Comparison of ENCODE assay signal across 11 mouse cellular contexts in genomic region chr4:149563941-149564361, GRCm38 (mm10). TPM values are rescaled to one million over a fixed set of nuclear protein-coding genes. Genes with fewer than 3 reads are reported as not detected.
DNase-seq lines count a peak whose midpoint lies in the region; ATAC-seq and TF ChIP-seq lines count a peak whose summit lies in the region.
"Had no signal": no experiment of that assay in that cellular context is flagged by ENCODE, and none has a peak within 500 bp of the region (broad histone marks: within the 10 kb centered on the region; RNA-seq: fewer than 3 reads in every experiment).

No protein-coding gene starts in this region.

- H3K27ac ChIP-seq in heart, adult 2 months: peak overlapping the region; percentile 63; the same call in 1 of the 2 replicates
- H3K27ac ChIP-seq in lung, embryonic 15.5 days: 0 out of 2 replicates have a peak overlapping the region, but pooled peaks have one; percentile 12
- peak overlapping the region; percentile 36 for H3K27ac ChIP-seq in hindbrain, embryonic 16.5 days (ENCODE audit: low read depth, low read length)
- peak overlapping the region; percentile 89 for H3K27ac ChIP-seq in neural tube, embryonic 15.5 days (replicated peaks)

- DNase-seq in heart, adult 2 months: no peak
- DNase-seq in heart, adult 8-10 months (ENCODE audit: low spot score): no peak
- no peak for DNase-seq in lung, postnatal 14 days
- DNase-seq in ovary, postnatal 36 days (ENCODE audit: low spot score): no peak
- DNase-seq in layer of hippocampus, adult 11-12 months (ENCODE audit: low spot score): no peak
- DNase-seq: kidney, postnatal 25 days; spleen, adult 18-20 months; thymus, postnatal 25 days had no signal

- no peak overlapping the region for H3K4me2 ChIP-seq in lung, embryonic 15.5 days
- H3K4me2 ChIP-seq in hindbrain, embryonic 16.5 days (ENCODE audit: low read length): peak overlapping the region; percentile 32
- H3K4me2 ChIP-seq in neural tube, embryonic 15.5 days: peak overlapping the region; percentile 58

- no peaks in the 10 kb centered on the region for H3K36me3 ChIP-seq in heart, adult 2 months (ENCODE audit: control insufficient read depth, insufficient read depth, low read length)
- peaks cover 13% of the 10 kb centered on the region for H3K36me3 ChIP-seq in lung, embryonic 15.5 days
- peaks cover 8% of the 10 kb centered on the region for H3K36me3 ChIP-seq in hindbrain, embryonic 16.5 days (ENCODE audit: control insufficient read depth, insufficient read depth, low read length)
- H3K36me3 ChIP-seq in neural tube, embryonic 15.5 days: peaks cover 11% of the 10 kb centered on the region

- H3K4me1 ChIP-seq in heart, adult 2 months (ENCODE audit: control insufficient read depth, insufficient read depth, low read length): peaks cover 17% of the 10 kb centered on the region
- H3K4me1 ChIP-seq in lung, embryonic 15.5 days: peaks cover 55% of the 10 kb centered on the region
- peaks cover 30% of the 10 kb centered on the region for H3K4me1 ChIP-seq in hindbrain, embryonic 16.5 days (ENCODE audit: control insufficient read depth, insufficient read depth, low read depth, low read length)
- H3K4me1 ChIP-seq in neural tube, embryonic 15.5 days: peaks cover 44% of the 10 kb centered on the region

- no peak for TF ChIP-seq CTCF in heart, adult 2 months (IDR thresholded peaks at IDR 0.05)

- TF ChIP-seq EP300 in heart, adult 2 months (IDR thresholded peaks at IDR 0.05; ENCODE audit: insufficient read depth, low read depth, low read length): no peak

- WGBS in heart, adult 2 months: 40% methylated on average over 10 of the region's 10 CpGs
- WGBS in lung, embryonic 15.5 days: 57% methylated on average over 10 of the region's 10 CpGs
- 76% methylated on average over 10 of the region's 10 CpGs for WGBS in hindbrain, embryonic 16.5 days
- 76% methylated on average over 10 of the region's 10 CpGs for WGBS in neural tube, embryonic 15.5 days

- TF ChIP-seq POLR2A in heart, adult 2 months (IDR thresholded peaks at IDR 0.05; ENCODE audit: insufficient read depth, low read depth, low read length): no peak

- ATAC-seq in lung, embryonic 15.5 days (ENCODE audit: borderline replicate concordance, extremely low read depth, low FRiP score, low TSS enrichment): no peak
- ATAC-seq in hindbrain, embryonic 16.5 days: no peak
- no peak for ATAC-seq in neural tube, embryonic 15.5 days (ENCODE audit: low FRiP score)

- H3K79me2 ChIP-seq in heart, adult 2 months (replicated peaks; ENCODE audit: control insufficient read depth, insufficient read depth, low read length): no peaks in the 10 kb centered on the region; the same call in 1 of the 2 replicates

- H3K9me3 ChIP-seq in lung, embryonic 15.5 days: no peaks in the 10 kb centered on the region
- no peaks in the 10 kb centered on the region; the same call in 1 of the 2 replicates for H3K9me3 ChIP-seq in hindbrain, embryonic 16.5 days (ENCODE audit: control insufficient read depth, low read length)
- no peaks in the 10 kb centered on the region for H3K9me3 ChIP-seq in neural tube, embryonic 15.5 days (replicated peaks)

- H3K9ac ChIP-seq in heart, adult 2 months (ENCODE audit: low read depth, low read length): no peak overlapping the region
- no peak overlapping the region for H3K9ac ChIP-seq in lung, embryonic 15.5 days
- H3K9ac ChIP-seq in hindbrain, embryonic 16.5 days (ENCODE audit: low read depth, low read length): no peak overlapping the region
- no peak overlapping the region for H3K9ac ChIP-seq in neural tube, embryonic 15.5 days (replicated peaks)

- H3K27me3 ChIP-seq in heart, adult 2 months (ENCODE audit: control insufficient read depth, insufficient read depth, low read length): no peaks in the 10 kb centered on the region
- H3K27me3 ChIP-seq in lung, embryonic 15.5 days: no peaks in the 10 kb centered on the region
- no peaks in the 10 kb centered on the region for H3K27me3 ChIP-seq in hindbrain, embryonic 16.5 days (replicated peaks; ENCODE audit: control insufficient read depth, insufficient read depth, low read length)
- no peaks in the 10 kb centered on the region for H3K27me3 ChIP-seq in neural tube, embryonic 15.5 days (replicated peaks)

- intact Hi-C loops in heart, adult 2 months (cut with DNase I): loop anchor here (2.0 kb wide), 1 partner anchor 23 kb away; the partner anchor contains the start of gene Clstn1

- no peak overlapping the region for H3K4me3 ChIP-seq in heart, adult 2 months
- no peak overlapping the region for H3K4me3 ChIP-seq in lung, embryonic 15.5 days
- no peak overlapping the region for H3K4me3 ChIP-seq in hindbrain, embryonic 16.5 days (ENCODE audit: low read length)
- H3K4me3 ChIP-seq in neural tube, embryonic 15.5 days (replicated peaks): peak overlapping the region; percentile 26; the same call in 1 of the 2 replicates

RNA-seq across cellular contexts. Expression of gene Clstn1, which starts 22.3 kb away (rescaled TPM):
- 10 to 100 TPM; 86.7 to 88.3 TPM for total RNA-seq in heart, adult 2 months (2021)
- 25.6 and 26.3 TPM in 2 replicates for polyA plus RNA-seq in heart, adult 2 months (2012; rRNA removed)
- 10 to 100 TPM; 85.3 to 96.5 (median 94.1) TPM for total RNA-seq in heart, adult 8-10 months (2022)
- polyA plus RNA-seq in lung, embryonic 15.5 days (2015; fragmentation: Nextera tagmentation; extraction: Ambion mirVana): 51.1 and 56.2 TPM in 2 replicates
- 60.4 and 66.6 TPM in 2 replicates for polyA plus RNA-seq in hindbrain, embryonic 16.5 days (2015; fragmentation: Nextera tagmentation; extraction: Ambion mirVana)
- 142 and 188 TPM in 2 replicates for polyA plus RNA-seq in neural tube, embryonic 15.5 days (2015; fragmentation: Nextera tagmentation; extraction: Ambion mirVana)

RNA-seq across cellular contexts. Expression of gene Ctnnbip1, which starts 45.9 kb away (rescaled TPM):
- 10 to 100 TPM; 25.0 to 27.3 TPM for total RNA-seq in heart, adult 2 months (2021)
- polyA plus RNA-seq in heart, adult 2 months (2012; rRNA removed): 25.5 and 26.0 TPM in 2 replicates
- 10 to 100 TPM; 16.0 to 23.2 (median 20.5) TPM for total RNA-seq in heart, adult 8-10 months (2022)
- 57.9 and 61.0 TPM in 2 replicates for polyA plus RNA-seq in lung, embryonic 15.5 days (2015; fragmentation: Nextera tagmentation; extraction: Ambion mirVana)
- polyA plus RNA-seq in hindbrain, embryonic 16.5 days (2015; fragmentation: Nextera tagmentation; extraction: Ambion mirVana): 98.6 and 106 TPM in 2 replicates
- polyA plus RNA-seq in neural tube, embryonic 15.5 days (2015; fragmentation: Nextera tagmentation; extraction: Ambion mirVana): 92.7 and 103 TPM in 2 replicates

Comparison
In these comparisons a context has a peak if more than half of its experiments do, and no peak if none do; other contexts are left out.
1. H3K27ac ChIP-seq: peak in every context shown above with its lines; median percentile 89 in neural tube, embryonic 15.5 days; 63 in heart, adult 2 months; 36 in hindbrain, embryonic 16.5 days; 12 in lung, embryonic 15.5 days.